Mouse (Mus musculus) cortical plate, adult 2 months (tissue): ENCODE data around the gene Otof.

ENCODE experiments used
- CTCF ChIP-seq: fragments of 200-500 bp; IDR thresholded peaks from 2 replicates; pipeline ENCODE4 v1.5.1; 2011; ENCODE audit warnings: mild to moderate bottlenecking, control low read depth, low read length; ENCODE audit not compliant: insufficient read depth; ENCODE audit errors: extremely low read depth
- POLR2A ChIP-seq: fragments of 200-500 bp; IDR thresholded peaks from 2 replicates; pipeline ENCODE4 v1.6.1; 2011; ENCODE audit warnings: mild to moderate bottlenecking, low read length, control low read depth; ENCODE audit not compliant: insufficient read depth; ENCODE audit errors: extremely low read depth

GRCm38 (mm10) chr5:30416665-30417064 is 45.1 kb downstream of the Otof start:
- TF ChIP-seq POLR2A (no peak), CTCF (no peak)
